Mouse (Mus musculus): ENCODE data around the gene Oat. TPM values are rescaled to one million over a fixed set of nuclear protein-coding genes. Genes with fewer than 3 reads are reported as not detected.

Gene Oat
- polyA plus RNA-seq, 1 experiment, result 50.3 TPM

DNA sequence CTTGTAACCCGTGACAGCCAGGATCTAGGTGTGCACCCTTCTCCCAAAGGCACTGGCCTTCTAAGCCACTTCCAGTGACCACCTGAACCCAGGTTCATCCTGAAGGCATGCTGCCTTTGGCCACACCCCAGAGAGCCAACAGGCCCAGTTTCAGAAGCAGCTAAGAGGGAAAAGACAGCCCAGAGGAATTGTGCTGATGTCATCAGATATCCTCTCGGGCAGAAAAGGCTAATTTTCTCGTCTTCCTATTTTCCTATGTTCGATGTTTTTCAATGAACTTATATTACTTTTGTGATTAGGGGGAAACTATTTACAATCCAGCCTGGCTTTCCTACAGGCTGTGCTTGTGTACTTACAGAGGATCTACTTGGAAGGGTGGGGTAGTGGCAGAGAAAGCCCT lies 35.6 kb downstream of the Oat start:
- Histone ChIP-seq H3K27ac (replicated peaks; ENCODE audit: low read depth, low read length) (no peak overlapping the region), H3K4me1 (ENCODE audit: control insufficient read depth, insufficient read depth, insufficient read length, low read length) (no peaks in the 10 kb centered on the region), H3K4me3 (ENCODE audit: insufficient read depth, low read depth, low read length) (no peak overlapping the region)

DNA sequence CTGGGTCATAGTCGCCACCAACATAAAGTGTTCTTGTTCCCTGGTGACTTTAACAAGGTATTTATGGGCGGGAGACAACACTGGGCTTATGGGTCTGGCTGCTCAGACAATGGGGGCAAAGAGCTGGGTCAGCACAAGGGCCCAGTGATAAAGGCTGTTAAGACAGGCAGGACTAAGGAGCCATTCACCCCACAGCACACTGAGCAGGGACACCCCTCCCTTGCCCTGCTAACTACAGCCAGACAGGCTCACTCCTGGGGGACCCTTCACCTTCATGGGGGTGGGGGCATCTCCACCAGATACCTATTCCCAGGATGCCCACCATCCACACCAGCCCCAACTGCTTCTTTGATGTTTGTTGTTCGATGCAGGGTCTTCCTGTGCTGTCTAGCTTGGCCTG lies 47.0 kb downstream of the Oat start:
- H3K27ac ChIP-seq (replicated peaks; ENCODE audit: low read depth, low read length), result no peak overlapping the region
- no peak overlapping the region for H3K4me3 ChIP-seq (ENCODE audit: insufficient read depth, low read depth, low read length)
- no peaks in the 10 kb centered on the region for H3K4me1 ChIP-seq (ENCODE audit: control insufficient read depth, insufficient read depth, insufficient read length, low read length)

DNA sequence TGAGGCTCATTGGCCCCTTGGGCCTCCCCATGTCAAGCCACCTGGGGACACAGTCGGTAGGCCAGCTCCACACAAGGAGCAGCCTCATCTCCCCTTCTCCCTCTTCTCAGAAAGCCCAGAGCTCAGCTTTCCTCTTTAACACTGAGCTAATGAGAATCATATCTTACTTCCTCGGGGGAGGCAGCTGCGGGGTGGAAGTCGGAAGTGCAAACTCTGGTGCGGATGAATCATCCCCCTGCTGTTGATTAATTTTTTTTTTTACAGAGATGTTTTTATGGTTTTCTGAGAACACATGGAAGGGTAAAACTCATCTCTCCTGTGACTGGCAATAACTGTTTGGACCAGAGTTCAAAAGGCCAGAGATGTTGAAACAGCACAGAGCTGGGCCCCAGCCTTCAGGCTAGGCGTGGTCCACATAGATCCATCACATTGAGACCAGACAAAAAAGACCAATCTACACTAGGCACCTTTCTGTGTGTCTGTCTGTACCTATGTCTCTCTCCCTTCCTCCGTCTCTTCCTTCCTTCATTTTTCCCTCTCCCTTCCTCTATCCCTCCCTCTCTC lies 62.7 kb downstream of the Oat start:
- Histone ChIP-seq H3K4me3 (ENCODE audit: insufficient read depth, low read depth, low read length) (no peak overlapping the region), H3K27ac (replicated peaks; ENCODE audit: low read depth, low read length) (no peak overlapping the region), H3K4me1 (ENCODE audit: control insufficient read depth, insufficient read depth, insufficient read length, low read length) (0 out of 2 replicates have a peak, but pooled peaks cover 4% of the 10 kb centered on the region)

DNA sequence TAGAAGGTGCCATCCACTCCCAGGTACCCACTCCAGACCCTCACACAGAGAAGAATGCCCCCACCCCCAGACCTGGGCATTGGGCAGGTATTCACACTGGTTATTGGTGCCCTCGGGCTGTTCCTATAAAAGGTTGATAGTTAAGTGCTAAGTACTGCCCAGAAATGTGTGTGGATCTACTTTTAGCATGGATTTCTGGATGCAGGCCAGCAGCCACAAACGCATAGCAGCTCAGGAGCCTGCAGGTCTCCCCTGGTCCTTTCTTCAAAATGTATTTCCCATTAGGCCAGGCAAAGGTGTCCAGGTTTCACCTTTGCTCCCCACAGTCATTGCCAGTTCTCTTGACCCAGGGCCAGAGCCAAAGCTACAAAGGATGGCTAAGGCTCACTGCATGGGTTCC lies 67.1 kb downstream of the Oat start:
- no peak overlapping the region for H3K4me3 ChIP-seq (ENCODE audit: insufficient read depth, low read depth, low read length)
- H3K4me1 ChIP-seq (ENCODE audit: control insufficient read depth, insufficient read depth, insufficient read length, low read length), result 0 out of 2 replicates have a peak, but pooled peaks cover 4% of the 10 kb centered on the region

More for the DNA sequence above, 67.1 kb downstream of the Oat start:
- no peak overlapping the region for H3K27ac ChIP-seq (replicated peaks; ENCODE audit: low read depth, low read length)

Other genes starting within 250 kb of the Oat start
- gene Nkx1-2, start 23.2 kb upstream of the Oat start, polyA plus RNA-seq (2012; ENCODE audit: insufficient read depth, insufficient read length, missing spikeins), result not detected in 2 replicates
- 11.1 and 13.9 TPM in 2 replicates for gene Lhpp, start 34.2 kb upstream of the Oat start, polyA plus RNA-seq (2012; ENCODE audit: insufficient read depth, insufficient read length, missing spikeins)
- 44.1 and 50.2 TPM in 2 replicates for gene Fam53b, start 237.5 kb upstream of the Oat start, polyA plus RNA-seq (2012; ENCODE audit: insufficient read depth, insufficient read length, missing spikeins)

Data from brown adipose tissue, adult 24 weeks (tissue).